Mouse (Mus musculus): ENCODE measurements around the gene Pnpla1.

GRCm38 (mm10) chr17:28928004-28928403, 69.8 kb downstream of the Pnpla1 start:
- no peak for TF ChIP-seq CTCF (conservative IDR thresholded peaks at IDR 0.05; ENCODE audit: low read length)
- TF ChIP-seq POU5F1 (IDR thresholded peaks at IDR 0.05; ENCODE audit: borderline replicate concordance, low read length): no peak

Measured in E14TG2a.4 (cell line).